Mouse (Mus musculus) G1E (cell line): ENCODE data around the gene Zdhhc12. TPM values are rescaled to one million over a fixed set of nuclear protein-coding genes. Genes with fewer than 3 reads are reported as not detected.

Source experiments
- ATAC-seq: 2 replicates; pipeline ENCODE4 v1.8.0; 2016; ENCODE audit warnings: mild to moderate bottlenecking; ENCODE audit not compliant: insufficient number of reproducible peaks, poor library complexity, low FRiP score, severe bottlenecking; ENCODE audit errors: extremely low read depth
- DNase-seq: peaks from one replicate; pipeline ENCODE4 v3.0.0; 2012; ENCODE audit warnings: low spot score
- H3K27me3 ChIP-seq: 2 replicates; pipeline ENCODE4 v1.6.1; 2012; ENCODE audit warnings: mild to moderate bottlenecking, low read length, inconsistent platforms; ENCODE audit not compliant: insufficient read depth
- H3K36me3 ChIP-seq: replicated peaks from 2 replicates; pipeline ENCODE3; 2012; ENCODE audit warnings: mild to moderate bottlenecking, inconsistent platforms
- H3K4me1 ChIP-seq: 2 replicates; pipeline ENCODE4 v1.6.1; 2012; ENCODE audit warnings: low read depth, low read length, inconsistent platforms, mixed read lengths; ENCODE audit not compliant: insufficient read depth
- H3K4me3 ChIP-seq: 2 replicates; pipeline ENCODE4 v1.5.1; 2012; ENCODE audit warnings: low read depth, mild to moderate bottlenecking, inconsistent platforms, low read length, moderate library complexity, mixed read lengths
- H3K9me3 ChIP-seq: replicated peaks from 2 replicates; pipeline ENCODE4 v1.6.1; 2012; ENCODE audit warnings: inconsistent platforms
- CTCF ChIP-seq: IDR thresholded peaks from 2 replicates; pipeline ENCODE4 v1.5.1; 2012; ENCODE audit warnings: low read depth, low read length, inconsistent platforms, mixed read lengths
- GATA1 ChIP-seq: IDR thresholded peaks from 2 replicates; pipeline ENCODE4 v1.6.1; 2012; ENCODE audit warnings: borderline replicate concordance, low read length, inconsistent platforms, mixed read lengths
- GATA2 ChIP-seq: IDR thresholded peaks from 2 replicates; pipeline ENCODE4 v1.6.1; 2012; ENCODE audit warnings: low read depth, low read length, inconsistent platforms, borderline replicate concordance
- POLR2AphosphoS5 ChIP-seq: IDR thresholded peaks from 2 replicates; pipeline ENCODE4 v1.6.1; 2012; ENCODE audit warnings: low read depth, low read length, inconsistent platforms; ENCODE audit not compliant: insufficient replicate concordance
- TAL1 ChIP-seq: conservative IDR thresholded peaks from 2 replicates; pipeline ENCODE4 v1.6.1; 2012; ENCODE audit warnings: low read depth, low read length, inconsistent platforms, mixed read lengths
- polyA plus RNA-seq: library from polyadenylated mRNA; stranded (reverse); fragments of >175 nt; gene quantifications from 2 replicates; pipeline ENCODE4 v1.2.3, GENCODE M21; 2012
- total RNA-seq, 2 experiments: library from RNA; stranded (forward) in 1 of 2; stranded (reverse) in 1 of 2; fragments of 200-1000 nt in 1 of 2; fragments of >200 nt in 1 of 2; fragmentation: Nextera tagmentation in 1 of 2; gene quantifications; 2 replicates each; pipeline ENCODE4 v1.2.3; 2014 to 2017

The Zdhhc12 gene
- total and polyA plus RNA-seq, 3 experiments: 9.5 to 31.4 (median 25.4) TPM

DNA sequence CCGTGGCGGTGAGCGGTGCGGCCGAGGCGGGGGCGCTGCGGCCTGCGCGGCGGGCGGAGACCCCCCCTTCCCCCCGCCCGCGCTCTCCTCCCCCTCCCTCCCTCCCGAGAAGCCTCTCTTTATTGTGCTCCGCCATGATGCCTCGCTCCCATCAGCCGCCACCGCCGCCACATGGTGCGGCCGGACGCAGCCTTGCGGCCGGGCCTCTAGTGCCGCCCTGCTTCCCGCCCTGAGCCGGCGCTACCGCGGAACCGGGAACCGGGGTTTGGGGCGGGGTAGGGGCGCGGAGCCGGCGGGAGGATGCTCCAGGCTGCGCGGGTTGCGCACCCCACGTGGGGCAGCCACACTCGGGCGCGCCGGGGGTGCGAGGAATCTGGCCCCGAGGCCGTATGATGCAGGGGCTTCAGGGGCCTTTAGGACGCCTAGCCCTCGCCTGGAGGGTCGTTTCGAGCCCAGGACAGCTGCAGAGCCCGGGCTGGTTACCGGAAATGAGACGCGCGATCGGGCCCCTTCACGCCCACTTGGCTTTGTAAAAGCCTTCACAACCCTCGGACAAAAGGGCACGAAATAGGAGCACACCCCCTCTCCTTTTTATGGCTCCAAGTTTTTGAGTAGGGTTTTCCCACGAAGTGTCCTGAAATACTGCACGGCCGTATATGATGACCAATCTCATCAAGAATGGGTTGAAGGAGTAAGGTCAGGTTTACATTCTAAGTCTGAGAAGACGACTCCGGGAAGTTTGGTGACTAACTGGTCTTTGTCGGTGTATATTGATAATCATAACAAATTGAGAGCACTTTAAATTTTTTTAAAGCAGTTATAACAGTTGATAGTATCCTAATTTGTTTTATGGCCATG is 26.2 kb downstream of the Zdhhc12 start:
- Histone ChIP-seq H3K27me3 (no peaks in the 10 kb centered on the region), H3K36me3 (peaks cover 43% of the 10 kb centered on the region), H3K4me1 (peaks cover 54% of the 10 kb centered on the region), H3K9me3 (no peaks in the 10 kb centered on the region), H3K4me3 (peak overlapping the region; percentile 92)
- DNase-seq (peak; percentile 52), ATAC-seq (no peak)
- TF ChIP-seq POLR2AphosphoS5: no peak
- TF ChIP-seq TAL1: no peak
- no peak for TF ChIP-seq CTCF
- TF ChIP-seq GATA2: no peak
- TF ChIP-seq GATA1: no peak

GRCm38 (mm10) chr2:30066046-30066901 is 27.2 kb downstream of the Zdhhc12 start:
- TF ChIP-seq CTCF: no peak
- TF ChIP-seq TAL1: no peak
- no peak for TF ChIP-seq GATA2
- TF ChIP-seq GATA1: no peak
- TF ChIP-seq POLR2AphosphoS5: no peak
- Histone ChIP-seq H3K9me3 (no peaks in the 10 kb centered on the region), H3K36me3 (peaks cover 41% of the 10 kb centered on the region), H3K27me3 (no peaks in the 10 kb centered on the region), H3K4me3 (peak overlapping the region; percentile 92), H3K4me1 (peaks cover 62% of the 10 kb centered on the region)
- DNase-seq: peak; percentile 93
- peak; percentile 66 for ATAC-seq

- no peak for TF ChIP-seq TAL1
- TF ChIP-seq GATA1: no peak
- no peak for TF ChIP-seq GATA2
- TF ChIP-seq POLR2AphosphoS5: no peak
- no peak for TF ChIP-seq CTCF
- no peak for ATAC-seq
- Histone ChIP-seq H3K36me3 (peaks cover 25% of the 10 kb centered on the region), H3K27me3 (no peaks in the 10 kb centered on the region), H3K4me1 (peaks cover 59% of the 10 kb centered on the region), H3K4me3 (peak overlapping the region; percentile 80), H3K9me3 (no peaks in the 10 kb centered on the region)
- DNase-seq: no peak
Observed at GRCm38 (mm10) chr2:30064298-30064697, 29.1 kb downstream of the Zdhhc12 start.

DNA sequence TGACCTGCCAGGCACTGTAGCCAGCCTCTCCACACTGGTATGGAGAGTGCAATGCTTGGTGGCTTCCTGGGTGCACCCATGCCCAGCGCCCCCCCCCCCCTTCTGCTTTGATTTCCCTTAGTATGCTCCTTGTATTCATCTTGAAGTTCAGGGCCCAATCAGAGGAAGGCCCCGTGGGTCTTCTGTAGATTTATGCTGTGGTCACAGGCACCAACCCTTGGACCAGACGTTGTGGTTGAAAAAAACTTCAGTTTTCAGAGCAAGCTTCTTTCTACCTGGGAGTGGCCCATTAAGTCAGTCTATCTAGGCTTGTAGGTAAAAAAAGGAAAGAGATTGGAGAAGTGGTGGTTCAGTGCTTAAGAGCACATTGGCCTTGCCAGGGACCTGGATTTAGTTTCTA is 29.7 kb downstream of the Zdhhc12 start:
- Histone ChIP-seq H3K4me1 (peaks cover 54% of the 10 kb centered on the region), H3K9me3 (no peaks in the 10 kb centered on the region), H3K36me3 (peaks cover 20% of the 10 kb centered on the region), H3K27me3 (no peaks in the 10 kb centered on the region), H3K4me3 (peak overlapping the region; percentile 80)
- ATAC-seq: no peak
- DNase-seq: no peak
- TF ChIP-seq TAL1 (no peak), POLR2AphosphoS5 (no peak), GATA2 (no peak), GATA1 (no peak), CTCF (no peak)

- no peak for TF ChIP-seq POLR2AphosphoS5
- no peaks in the 10 kb centered on the region for H3K9me3 ChIP-seq
- no peaks in the 10 kb centered on the region for H3K27me3 ChIP-seq
- ATAC-seq (no peak), DNase-seq (no peak)
- peak overlapping the region; percentile 80 for H3K4me3 ChIP-seq
- peaks cover 49% of the 10 kb centered on the region for H3K4me1 ChIP-seq
- H3K36me3 ChIP-seq: peaks cover 15% of the 10 kb centered on the region
Observed at GRCm38 (mm10) chr2:30063235-30063634, 30.2 kb downstream of the Zdhhc12 start.

GRCm38 (mm10) chr2:30062249-30063093 is 31.0 kb downstream of the Zdhhc12 start:
- ATAC-seq: peak; percentile 10; the same call in 1 of the 2 replicates
- peaks cover 11% of the 10 kb centered on the region for H3K36me3 ChIP-seq
- TF ChIP-seq GATA2 (no peak), GATA1 (no peak), TAL1 (no peak), POLR2AphosphoS5 (no peak; the same call in 1 of the 2 replicates), CTCF (no peak)

More at GRCm38 (mm10) chr2:30062249-30063093, 31.0 kb downstream of the Zdhhc12 start:
- H3K4me3 ChIP-seq: peak overlapping the region; percentile 80
- DNase-seq: peak; percentile 73
- no peaks in the 10 kb centered on the region for H3K9me3 ChIP-seq
- no peaks in the 10 kb centered on the region for H3K27me3 ChIP-seq
- H3K4me1 ChIP-seq: peaks cover 48% of the 10 kb centered on the region
